9 mouse cellular contexts compared by ENCODE assay signal in the genomic region with DNA sequence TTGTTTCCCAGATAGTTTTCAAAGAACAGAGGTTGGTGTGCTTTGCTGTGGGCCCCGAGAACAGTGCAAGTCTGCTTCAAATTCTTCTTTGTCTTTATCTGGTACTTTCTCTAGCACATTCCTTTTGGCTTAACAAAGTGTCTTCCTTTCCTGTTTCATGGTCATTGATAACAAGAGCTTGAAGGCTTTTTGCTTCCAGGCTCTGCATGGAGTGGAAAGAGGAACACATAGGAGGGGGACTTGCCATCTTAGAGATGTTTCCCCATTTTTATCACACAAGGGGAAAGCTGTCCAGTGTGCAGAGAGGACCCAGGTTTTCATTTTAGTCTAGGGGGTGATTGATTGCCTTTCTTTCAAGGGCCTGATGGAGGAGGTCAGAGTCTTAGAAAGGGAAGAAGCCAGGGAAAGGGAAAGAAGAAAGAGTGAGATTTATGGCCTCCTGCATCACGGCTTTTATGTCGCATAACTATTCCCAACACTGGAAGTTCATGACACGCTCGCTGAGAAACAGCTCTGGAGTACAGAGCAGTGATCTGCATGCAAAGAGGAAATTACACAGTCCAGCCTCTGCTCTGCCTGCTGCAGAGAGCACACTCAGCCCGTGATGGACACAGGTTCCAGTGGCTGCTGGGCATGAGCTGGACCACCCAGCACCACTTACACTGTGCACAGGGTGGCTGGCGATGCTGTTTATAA.
DNase-seq lines count a peak whose midpoint lies in the region; ATAC-seq and TF ChIP-seq lines count a peak whose summit lies in the region.
"Had no signal": no experiment of that assay in that cellular context is flagged by ENCODE, and none has a peak within 500 bp of the region (broad histone marks: within the 10 kb centered on the region; RNA-seq: fewer than 3 reads in every experiment).

No protein-coding gene starts in this region.

- H3K27me3 ChIP-seq in heart, adult 2 months (ENCODE audit: control insufficient read depth, insufficient read depth, low read length) = no peaks in the 10 kb centered on the region

- no peak overlapping the region for H3K4me3 ChIP-seq in heart, adult 2 months
- peak overlapping the region; percentile 40 for H3K4me3 ChIP-seq in bone marrow macrophage, adult 2 months (ENCODE audit: insufficient read depth, low read length)

- ATAC-seq in granulocyte monocyte progenitor cell, adult 5-6 weeks (replicated peaks; ENCODE audit: poor library complexity, severe bottlenecking) = peak; percentile 63
- ATAC-seq in megakaryocyte, adult 5-6 weeks (ENCODE audit: poor library complexity, severe bottlenecking) = peak; percentile 47

- peaks cover 49% of the 10 kb centered on the region for H3K36me3 ChIP-seq in heart, adult 2 months (ENCODE audit: control insufficient read depth, insufficient read depth, low read length)

- no peak for TF ChIP-seq EP300 in heart, adult 2 months (IDR thresholded peaks at IDR 0.05; ENCODE audit: insufficient read depth, low read depth, low read length)

- TF ChIP-seq POLR2A in heart, adult 2 months (IDR thresholded peaks at IDR 0.05; ENCODE audit: insufficient read depth, low read depth, low read length) = no peak
- no peak for TF ChIP-seq POLR2A in bone marrow macrophage, adult 2 months (IDR thresholded peaks at IDR 0.05; ENCODE audit: borderline replicate concordance, low read depth, low read length)

- DNase-seq in heart, adult 2 months = no peak
- DNase-seq in heart, adult 9 months (ENCODE audit: low spot score in 2 of 2) = no peak
- DNase-seq in urinary bladder, adult 2 months (ENCODE audit: low spot score) = no peak
- no peak for DNase-seq in right cerebral cortex, adult 18-20 months
- DNase-seq in urinary bladder, postnatal 14 days (ENCODE audit: low spot score) = no peak
- DNase-seq: lung, postnatal 36 days had no signal

- no peak overlapping the region for H3K9ac ChIP-seq in heart, adult 2 months (ENCODE audit: low read depth, low read length)

- TF ChIP-seq CTCF in heart, adult 2 months (IDR thresholded peaks at IDR 0.05) = no peak
- TF ChIP-seq CTCF in bone marrow macrophage, adult 2 months (IDR thresholded peaks at IDR 0.05; ENCODE audit: low read depth, low read length) = no peak

- peaks cover 9% of the 10 kb centered on the region for H3K79me2 ChIP-seq in heart, adult 2 months (replicated peaks; ENCODE audit: control insufficient read depth, insufficient read depth, low read length)

- 23% methylated on average over 7 of the region's 7 CpGs for WGBS in heart, adult 2 months

- intact Hi-C loops in heart, adult 2 months (cut with DNase I) = no loop called here

- H3K4me1 ChIP-seq in heart, adult 2 months (ENCODE audit: control insufficient read depth, insufficient read depth, low read length) = peaks cover 26% of the 10 kb centered on the region
- peaks cover 60% of the 10 kb centered on the region for H3K4me1 ChIP-seq in bone marrow macrophage, adult 2 months (ENCODE audit: control insufficient read depth, insufficient read depth, low read length)

- peak overlapping the region; percentile 22; the same call in 1 of the 2 replicates for H3K27ac ChIP-seq in heart, adult 2 months
- H3K27ac ChIP-seq in bone marrow macrophage, adult 2 months (ENCODE audit: insufficient read depth, low read depth, low read length) = 0 out of 2 replicates have a peak overlapping the region, but pooled peaks have one; percentile 46
